Mouse (Mus musculus): Measurements from ENCODE around the gene Vopp1. TPM values are rescaled to one million over a fixed set of nuclear protein-coding genes. Genes with fewer than 3 reads are reported as not detected.
A peak's percentile ranks its signal among the peaks of the same experiment; 100 is the strongest.
"Not testable (repeated sequence)": the region's sequence is repeated elsewhere in the genome, so short reads cannot be mapped to it uniquely, and the experiment has no call there.

Vopp1 gene
- polyA plus RNA-seq, 1 experiment from 2014 or later: 25.0 TPM

DNA sequence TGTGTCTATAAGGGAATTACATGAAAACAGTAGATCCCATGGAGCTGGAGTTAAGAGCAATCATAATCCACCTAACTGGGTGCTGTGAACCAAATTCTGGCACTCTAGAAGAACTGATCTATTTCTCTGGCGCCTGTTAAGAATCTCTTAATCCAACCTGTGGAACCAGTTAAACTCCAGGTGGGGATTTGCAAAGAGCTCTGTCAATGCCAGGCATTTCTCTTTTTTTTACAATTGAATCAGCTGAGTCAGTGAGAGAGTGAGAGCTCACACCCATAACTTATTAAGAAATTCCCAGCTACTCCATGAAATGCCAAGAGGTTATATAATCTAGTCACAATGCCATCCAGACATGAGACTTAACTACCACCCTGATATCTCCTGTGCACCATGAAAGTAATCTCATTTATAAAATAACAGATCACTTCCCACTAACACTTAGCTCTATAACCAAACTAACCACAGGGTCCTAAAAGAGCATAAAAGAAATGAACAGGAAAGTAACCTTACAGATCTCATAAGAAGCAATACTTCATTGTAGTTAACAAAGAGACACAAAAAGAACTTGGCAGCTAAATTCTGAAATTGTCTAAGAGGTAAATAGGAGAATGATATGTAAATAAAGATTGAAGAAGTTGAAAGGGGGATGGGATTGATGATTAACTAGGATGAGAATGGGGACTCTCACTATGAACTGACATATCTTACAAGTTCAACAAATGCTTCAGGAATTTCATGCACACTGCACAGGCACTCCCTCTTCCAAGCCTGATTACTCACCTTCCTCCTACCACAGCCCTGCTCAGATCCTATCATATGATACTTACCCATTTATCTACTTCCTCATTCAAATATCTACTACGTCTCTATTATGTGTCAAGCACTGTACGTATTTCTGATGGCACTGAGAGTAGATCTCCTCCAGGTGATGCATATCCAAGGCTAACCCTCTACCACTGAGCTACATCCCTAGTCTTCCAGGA, 12.9 kb downstream of the Vopp1 start:
- Histone ChIP-seq H3K9ac (no peak overlapping the region), H3K4me2 (no peak overlapping the region), H3K9me3 (replicated peaks) (0 out of 2 replicates have a peak, but pooled peaks cover 6% of the 10 kb centered on the region), H3K27me3 (no peaks in the 10 kb centered on the region), H3K4me3 (no peak overlapping the region), H3K27ac (no peak overlapping the region), H3K4me1 (replicated peaks) (0 out of 2 replicates have a peak, but pooled peaks cover 4% of the 10 kb centered on the region), H3K36me3 (no peaks in the 10 kb centered on the region; the same call in 1 of the 2 replicates)
- ATAC-seq (replicated peaks; ENCODE audit: insufficient number of reproducible peaks, insufficient read depth, low FRiP score, low read depth): no peak
- WGBS: 73% methylated on average over 3 of the region's 3 CpGs

DNA sequence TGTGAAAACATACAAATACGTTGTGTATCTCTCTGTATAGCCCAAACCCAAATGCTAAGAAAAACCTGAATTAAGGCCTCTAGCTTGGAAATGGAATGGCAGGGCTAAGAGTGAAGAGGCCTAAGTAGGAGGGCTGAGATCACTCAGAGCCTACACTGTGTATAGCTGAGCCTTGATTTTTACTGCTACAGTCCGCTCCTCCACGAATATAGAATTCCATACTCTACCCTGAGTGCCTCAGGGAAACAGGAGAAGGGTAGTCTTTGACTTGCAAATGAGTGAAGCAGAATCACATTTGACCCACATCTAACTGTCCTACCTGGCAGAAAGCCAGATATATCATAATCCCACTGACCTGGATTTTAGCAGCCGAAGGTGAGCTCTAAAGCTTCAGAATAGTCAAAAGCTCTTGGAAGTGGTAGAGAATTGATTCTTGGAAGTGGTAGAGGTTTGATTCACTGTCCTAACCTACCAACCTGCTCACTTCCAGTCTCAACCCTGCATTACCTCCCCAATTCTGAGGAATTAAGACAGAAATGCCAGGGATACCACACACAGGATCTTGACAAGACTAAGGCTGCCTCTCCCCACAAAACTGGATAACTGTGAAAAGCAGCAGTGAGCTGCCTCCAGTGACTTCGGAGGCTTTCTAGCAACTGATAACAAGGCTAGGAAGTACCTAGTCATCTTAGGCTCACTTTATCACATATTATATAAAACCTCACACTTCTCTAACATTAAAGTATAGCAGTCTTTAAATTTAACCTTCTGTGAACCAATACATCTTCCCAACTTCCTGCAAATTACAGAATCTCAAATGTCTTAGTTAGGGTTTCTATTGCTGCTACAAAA, 19.5 kb downstream of the Vopp1 start:
- ATAC-seq (replicated peaks; ENCODE audit: insufficient number of reproducible peaks, insufficient read depth, low FRiP score, low read depth): no peak
- H3K9me3 ChIP-seq (replicated peaks): 0 out of 2 replicates have a peak, but pooled peaks cover 6% of the 10 kb centered on the region
- H3K36me3 ChIP-seq: no peaks in the 10 kb centered on the region; the same call in 1 of the 2 replicates
- H3K27me3 ChIP-seq: no peaks in the 10 kb centered on the region
- no peak overlapping the region for H3K4me3 ChIP-seq
- no peak overlapping the region for H3K9ac ChIP-seq
- H3K4me1 ChIP-seq (replicated peaks): no peaks in the 10 kb centered on the region
- 83% methylated on average over 5 of the region's 5 CpGs for WGBS
- no peak overlapping the region for H3K4me2 ChIP-seq
- no peak overlapping the region for H3K27ac ChIP-seq

DNA sequence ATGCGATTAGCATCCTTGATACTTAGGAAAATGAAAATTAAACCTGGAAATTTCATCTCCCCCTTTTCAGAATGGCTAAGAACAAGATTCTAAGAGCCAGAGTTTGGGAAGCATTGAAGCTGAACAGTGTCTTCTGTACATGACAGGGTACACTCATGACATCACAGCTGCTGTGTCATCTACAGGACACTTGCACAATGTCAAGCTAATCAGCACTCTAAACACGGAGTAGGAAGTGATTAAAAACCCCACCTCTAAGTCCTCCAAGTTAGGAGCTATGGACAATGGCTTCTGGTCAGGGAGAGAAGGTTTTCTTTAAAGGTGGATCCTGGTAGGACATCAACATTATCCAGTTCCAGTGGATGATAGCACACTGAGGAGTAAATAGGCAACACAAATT, 21.8 kb downstream of the Vopp1 start:
- H3K9ac ChIP-seq: no peak overlapping the region
- 57% methylated on average over 2 of the region's 2 CpGs for WGBS
- H3K4me3 ChIP-seq: no peak overlapping the region
- no peaks in the 10 kb centered on the region for H3K36me3 ChIP-seq
- ATAC-seq (replicated peaks; ENCODE audit: insufficient number of reproducible peaks, insufficient read depth, low FRiP score, low read depth): no peak
- H3K4me2 ChIP-seq: no peak overlapping the region
- H3K27ac ChIP-seq: no peak overlapping the region
- no peaks in the 10 kb centered on the region for H3K27me3 ChIP-seq
- no peaks in the 10 kb centered on the region for H3K4me1 ChIP-seq (replicated peaks)
- no peaks in the 10 kb centered on the region for H3K9me3 ChIP-seq (replicated peaks)

- H3K4me1 ChIP-seq (replicated peaks): peaks cover 10% of the 10 kb centered on the region
- no peak overlapping the region for H3K4me3 ChIP-seq
- H3K9me3 ChIP-seq (replicated peaks): no peaks in the 10 kb centered on the region
- H3K9ac ChIP-seq: no peak overlapping the region
- WGBS: 94% methylated on average over 1 of the region's 1 CpGs
- H3K27me3 ChIP-seq: no peaks in the 10 kb centered on the region
- no peak overlapping the region for H3K4me2 ChIP-seq
- ATAC-seq (replicated peaks; ENCODE audit: insufficient number of reproducible peaks, insufficient read depth, low FRiP score, low read depth): no peak
- no peaks in the 10 kb centered on the region for H3K36me3 ChIP-seq
- H3K27ac ChIP-seq: no peak overlapping the region
Observed at GRCm38 (mm10) chr6:57798986-57799385, 26.0 kb downstream of the Vopp1 start.

DNA sequence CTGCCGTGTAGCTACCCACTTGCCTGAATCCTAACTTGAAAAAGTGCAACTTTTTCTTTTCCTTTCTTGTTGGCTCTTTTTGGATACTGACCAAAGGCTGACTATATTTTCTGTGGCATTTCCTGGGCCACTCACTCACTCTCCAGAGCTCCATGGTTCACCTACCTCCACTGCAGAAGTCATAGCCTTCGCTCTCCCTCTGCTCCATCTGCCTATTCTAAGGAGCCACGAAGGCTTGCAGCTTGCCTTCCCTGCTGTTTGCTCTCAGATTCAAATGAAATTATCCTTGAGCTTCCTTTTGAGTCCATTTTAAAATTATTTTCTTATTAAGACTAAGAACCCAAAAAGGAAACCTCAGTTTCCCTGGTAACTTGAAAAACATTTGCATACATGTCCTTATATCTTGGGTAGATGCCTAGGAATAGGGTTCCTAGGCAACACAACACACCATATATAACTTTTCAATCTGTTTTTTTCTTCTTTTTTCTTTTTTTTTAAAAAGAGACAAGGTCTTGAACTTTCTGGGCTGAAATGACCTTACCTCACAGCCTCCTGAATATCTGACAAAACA, 28.0 kb downstream of the Vopp1 start:
- H3K27me3 ChIP-seq: no peaks in the 10 kb centered on the region
- WGBS: 87% methylated on average over 3 of the region's 3 CpGs
- H3K4me3 ChIP-seq: no peak overlapping the region
- H3K27ac ChIP-seq: peak overlapping the region; percentile 56; the same call in 1 of the 2 replicates
- H3K4me1 ChIP-seq (replicated peaks): peaks cover 10% of the 10 kb centered on the region
- H3K36me3 ChIP-seq: no peaks in the 10 kb centered on the region
- H3K9me3 ChIP-seq (replicated peaks): no peaks in the 10 kb centered on the region
- no peak overlapping the region for H3K9ac ChIP-seq
- H3K4me2 ChIP-seq: no peak overlapping the region
- ATAC-seq (replicated peaks; ENCODE audit: insufficient number of reproducible peaks, insufficient read depth, low FRiP score, low read depth): no peak

- Histone ChIP-seq H3K36me3 (no peaks in the 10 kb centered on the region), H3K9ac (no peak overlapping the region), H3K27ac (peak overlapping the region; percentile 56), H3K9me3 (replicated peaks) (no peaks in the 10 kb centered on the region), H3K4me1 (replicated peaks) (peaks cover 10% of the 10 kb centered on the region), H3K4me2 (no peak overlapping the region), H3K27me3 (no peaks in the 10 kb centered on the region), H3K4me3 (no peak overlapping the region)
- 38% methylated on average over 3 of the region's 3 CpGs for WGBS
- no peak for ATAC-seq (replicated peaks; ENCODE audit: insufficient number of reproducible peaks, insufficient read depth, low FRiP score, low read depth)
Observed at GRCm38 (mm10) chr6:57795835-57796234, 29.1 kb downstream of the Vopp1 start.

DNA sequence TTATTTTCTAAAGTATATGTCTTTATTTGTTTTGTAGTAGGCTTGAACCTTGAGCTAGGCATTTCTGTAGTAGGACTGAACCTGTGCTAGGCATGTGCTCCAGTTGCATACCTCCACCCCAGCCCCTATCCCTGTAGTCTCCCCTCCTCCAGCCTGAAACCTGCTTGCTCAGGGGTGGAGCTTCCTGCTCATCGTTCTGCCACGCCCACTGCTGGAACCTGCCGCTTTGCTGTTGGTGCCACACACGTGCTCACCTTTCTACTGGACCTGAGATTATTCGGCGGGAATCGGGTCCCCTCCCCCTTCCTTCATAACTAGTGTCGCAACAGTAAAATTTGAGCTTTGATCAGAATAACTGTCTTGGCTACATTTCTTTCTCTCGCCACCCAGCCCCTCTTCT, 32.1 kb downstream of the Vopp1 start:
- not testable (repeated sequence) for H3K27me3 ChIP-seq; H3K4me2 ChIP-seq; H3K4me1 ChIP-seq (replicated peaks); H3K9me3 ChIP-seq (replicated peaks); H3K9ac ChIP-seq; H3K27ac ChIP-seq; ATAC-seq (replicated peaks; ENCODE audit: insufficient number of reproducible peaks, insufficient read depth, low FRiP score, low read depth); H3K4me3 ChIP-seq; H3K36me3 ChIP-seq
- WGBS: 71% methylated on average over 9 of the region's 9 CpGs

GRCm38 (mm10) chr6:57790542-57790941, 34.4 kb downstream of the Vopp1 start:
- 81% methylated on average over 4 of the region's 4 CpGs for WGBS
- H3K4me2 ChIP-seq: no peak overlapping the region
- no peak overlapping the region for H3K9ac ChIP-seq
- peaks cover 12% of the 10 kb centered on the region for H3K36me3 ChIP-seq
- H3K27ac ChIP-seq: no peak overlapping the region
- H3K4me1 ChIP-seq (replicated peaks): peaks cover under 1% of the 10 kb centered on the region
- no peaks in the 10 kb centered on the region for H3K27me3 ChIP-seq
- no peak for ATAC-seq (replicated peaks; ENCODE audit: insufficient number of reproducible peaks, insufficient read depth, low FRiP score, low read depth)
- H3K4me3 ChIP-seq: no peak overlapping the region
- no peaks in the 10 kb centered on the region for H3K9me3 ChIP-seq (replicated peaks)

DNA sequence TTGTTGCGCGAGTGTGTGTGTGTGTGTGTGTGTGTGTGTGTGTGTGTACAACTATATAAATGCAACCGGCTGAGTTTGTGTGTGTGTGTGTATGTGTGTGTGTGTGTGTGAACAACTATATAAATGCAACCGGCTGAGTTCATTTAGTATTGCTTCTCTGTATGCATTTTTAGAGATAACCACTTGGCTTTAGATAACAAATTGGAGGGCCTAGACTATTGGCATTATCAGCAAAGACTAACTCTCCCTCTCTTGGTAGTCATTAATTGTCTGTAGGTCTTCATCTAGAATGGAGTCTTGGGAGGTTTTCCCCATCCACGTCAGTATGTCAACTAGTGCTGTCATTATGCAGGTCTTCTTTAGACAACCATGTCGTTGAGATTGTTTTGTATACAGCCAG, 37.6 kb downstream of the Vopp1 start:
- Histone ChIP-seq H3K27me3 (no peaks in the 10 kb centered on the region), H3K4me2 (no peak overlapping the region), H3K4me1 (replicated peaks) (no peaks in the 10 kb centered on the region), H3K9me3 (replicated peaks) (no peaks in the 10 kb centered on the region), H3K27ac (no peak overlapping the region), H3K36me3 (peaks cover 12% of the 10 kb centered on the region), H3K9ac (no peak overlapping the region), H3K4me3 (no peak overlapping the region)
- 91% methylated on average over 6 of the region's 6 CpGs for WGBS
- no peak for ATAC-seq (replicated peaks; ENCODE audit: insufficient number of reproducible peaks, insufficient read depth, low FRiP score, low read depth)

GRCm38 (mm10) chr6:57784251-57784650, 40.7 kb downstream of the Vopp1 start:
- Histone ChIP-seq H3K9me3 (replicated peaks) (no peaks in the 10 kb centered on the region), H3K27me3 (no peaks in the 10 kb centered on the region), H3K4me3 (no peak overlapping the region), H3K27ac (no peak overlapping the region), H3K9ac (no peak overlapping the region), H3K4me2 (no peak overlapping the region), H3K4me1 (replicated peaks) (no peaks in the 10 kb centered on the region), H3K36me3 (peaks cover 7% of the 10 kb centered on the region; the same call in 1 of the 2 replicates)
- ATAC-seq (replicated peaks; ENCODE audit: insufficient number of reproducible peaks, insufficient read depth, low FRiP score, low read depth): no peak
- 98% methylated on average over 1 of the region's 1 CpGs for WGBS

DNA sequence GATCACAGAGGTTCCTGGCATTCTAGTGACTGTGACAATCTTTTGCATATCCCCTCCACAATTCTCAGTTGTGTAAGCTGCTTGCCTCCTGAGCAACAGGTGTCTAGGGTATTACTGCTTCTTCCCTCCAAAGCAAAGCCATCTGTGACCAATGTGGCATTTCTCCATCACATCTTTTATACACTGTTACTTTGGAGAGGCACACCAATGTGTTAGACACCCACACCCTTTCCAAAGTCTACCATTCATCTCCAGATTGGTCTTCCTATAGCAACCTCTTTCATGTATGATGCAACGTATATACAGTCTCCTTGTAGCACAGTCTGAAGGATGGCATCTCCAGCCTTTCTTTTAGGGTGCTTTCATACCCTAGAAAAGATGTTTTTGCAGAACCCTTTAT, 42.3 kb downstream of the Vopp1 start:
- H3K4me3 ChIP-seq: no peak overlapping the region
- no peaks in the 10 kb centered on the region for H3K9me3 ChIP-seq (replicated peaks)
- no peak overlapping the region for H3K9ac ChIP-seq
- no peak overlapping the region for H3K4me2 ChIP-seq
- H3K36me3 ChIP-seq: 0 out of 2 replicates have a peak, but pooled peaks cover 2% of the 10 kb centered on the region
- WGBS: 95% methylated on average over 1 of the region's 1 CpGs
- no peaks in the 10 kb centered on the region for H3K4me1 ChIP-seq (replicated peaks)
- no peak for ATAC-seq (replicated peaks; ENCODE audit: insufficient number of reproducible peaks, insufficient read depth, low FRiP score, low read depth)
- H3K27ac ChIP-seq: no peak overlapping the region
- H3K27me3 ChIP-seq: no peaks in the 10 kb centered on the region
